Mouse (Mus musculus) gastrocnemius, adult 2 months (tissue): Measurements from ENCODE around the gene Gpr55. TPM values are rescaled to one million over a fixed set of nuclear protein-coding genes. Genes with fewer than 3 reads are reported as not detected.

Source experiments
- DNase-seq: peaks from one replicate; pipeline ENCODE4 v3.0.0; 2022
- H3K27ac ChIP-seq: fragments of 200-600 bp; 2 replicates; pipeline ENCODE4 v1.8.1; 2022; ENCODE audit warnings: mild to moderate bottlenecking
- H3K4me3 ChIP-seq: fragments of 200-600 bp; 2 replicates; pipeline ENCODE4 v1.8.1; 2022; ENCODE audit warnings: mild to moderate bottlenecking, moderate library complexity
- CTCF ChIP-seq: fragments of 200-600 bp; IDR thresholded peaks from 2 replicates; pipeline ENCODE4 v1.8.1; 2022; ENCODE audit warnings: antibody characterized with exemption, mild to moderate bottlenecking, moderate library complexity
- intact Hi-C: fragments of 180-260 bp; cut with DNase I; formaldehyde crosslinking; loops from one replicate; pipeline ENCODE4 v1.15.1; 2025
- total RNA-seq, 2 experiments: library from RNA; stranded (reverse); gene quantifications; 2 replicates each; pipeline ENCODE4 v1.2.3; 2021

Gpr55 gene
- total RNA-seq, 2 experiments from 2014 or later = not detected

DNA sequence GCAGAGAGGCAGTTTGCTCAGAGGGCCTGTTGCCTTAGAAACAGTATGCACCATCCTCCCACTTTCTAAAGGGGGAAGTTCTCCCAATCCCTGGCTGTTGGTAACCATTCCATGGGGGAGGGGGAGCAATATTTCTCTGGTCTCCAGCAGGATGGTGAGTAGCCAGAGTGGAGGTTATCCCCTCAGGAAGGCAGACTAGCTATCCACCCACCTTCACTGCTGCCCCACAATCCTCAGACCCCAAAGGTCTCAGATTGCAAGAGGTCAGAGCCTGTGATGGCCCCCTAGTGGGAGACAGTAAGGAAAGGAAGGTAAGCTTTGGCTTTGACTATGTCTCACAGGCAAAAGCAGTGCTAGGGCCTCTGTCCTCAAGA, 61.4 kb downstream of the Gpr55 start:
- intact Hi-C loops = no loop called here
- Histone ChIP-seq H3K4me3 (no peak overlapping the region), H3K27ac (peak overlapping the region; percentile 70)
- no peak for DNase-seq
- TF ChIP-seq CTCF = no peak

DNA sequence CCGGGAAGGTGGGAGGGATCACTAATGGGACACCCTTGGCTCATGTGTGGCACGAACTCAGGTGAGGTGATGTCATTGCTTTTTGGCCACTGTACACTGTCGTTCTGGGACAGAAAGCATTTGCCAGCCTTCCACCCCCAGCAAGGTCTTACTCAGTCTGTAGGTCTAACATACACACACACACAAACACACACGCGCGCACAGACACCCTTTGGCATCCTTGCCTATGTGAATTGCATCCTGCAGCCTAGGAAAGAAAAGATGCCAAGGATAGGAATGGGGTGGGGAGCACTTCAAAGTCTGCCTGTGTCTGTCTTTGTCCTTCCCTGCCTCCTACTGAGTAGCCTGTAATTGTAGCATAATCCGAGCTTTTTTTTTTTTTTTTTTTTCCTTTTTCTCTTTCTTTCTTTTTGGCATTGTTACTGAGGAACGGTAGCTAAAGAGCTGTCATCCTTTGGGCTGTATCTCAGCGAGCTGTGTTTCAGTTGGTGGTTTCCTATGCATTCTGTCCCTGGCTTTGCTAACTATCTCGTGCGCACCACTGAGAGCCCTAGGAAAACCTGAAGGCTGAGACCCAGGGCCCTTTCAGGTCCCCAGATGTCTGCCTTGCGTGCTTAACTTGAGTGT, 61.9 kb downstream of the Gpr55 start:
- TF ChIP-seq CTCF = no peak
- intact Hi-C loops = no loop called here
- Histone ChIP-seq H3K4me3 (no peak overlapping the region), H3K27ac (peak overlapping the region; percentile 70; the same call in 1 of the 2 replicates)
- no peak for DNase-seq

DNA sequence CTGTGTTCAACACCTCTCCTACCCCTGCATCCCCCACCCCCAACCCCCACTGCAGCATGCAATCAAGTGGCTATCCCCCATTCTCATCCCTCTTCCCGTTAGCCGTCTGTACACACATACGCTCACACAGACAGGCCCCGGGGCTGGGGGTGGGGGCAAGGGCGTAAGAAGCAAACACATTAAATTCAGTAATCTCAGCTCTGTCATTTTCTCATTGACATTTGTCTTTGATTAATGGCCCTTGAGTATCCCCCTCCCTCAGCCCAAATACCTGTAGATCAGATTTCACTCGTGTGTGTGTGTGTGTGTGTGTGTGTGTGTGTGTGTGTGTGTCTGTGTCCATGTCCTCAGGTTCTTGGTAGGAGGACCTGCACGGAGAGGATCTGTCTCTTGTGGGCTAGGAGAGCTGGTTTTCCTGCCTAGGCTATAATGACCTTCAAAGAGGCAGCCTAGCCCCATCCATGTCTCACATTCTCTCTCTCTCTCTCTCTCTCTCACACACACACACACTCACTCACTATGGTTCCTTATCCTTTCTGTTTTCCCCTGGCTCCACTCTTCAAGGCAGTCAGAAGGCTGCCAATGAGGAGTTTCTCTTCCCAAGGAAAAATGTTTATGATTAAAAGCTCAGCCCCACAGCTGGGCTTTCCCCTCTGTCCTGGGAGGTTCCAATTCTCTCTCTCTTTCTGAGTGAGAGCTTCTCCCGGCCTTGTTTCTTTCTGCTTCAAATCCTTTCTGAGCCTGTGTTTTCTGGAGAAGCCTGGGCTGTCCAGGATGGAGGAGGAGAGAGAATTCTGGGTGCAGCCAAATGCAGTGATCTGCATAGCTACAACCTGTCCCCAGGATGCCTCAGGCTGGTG, 62.7 kb downstream of the Gpr55 start:
- intact Hi-C loops = no loop called here
- DNase-seq = no peak
- no peak overlapping the region for H3K4me3 ChIP-seq
- H3K27ac ChIP-seq = peak overlapping the region; percentile 25; the same call in 1 of the 2 replicates
- no peak for TF ChIP-seq CTCF

DNA sequence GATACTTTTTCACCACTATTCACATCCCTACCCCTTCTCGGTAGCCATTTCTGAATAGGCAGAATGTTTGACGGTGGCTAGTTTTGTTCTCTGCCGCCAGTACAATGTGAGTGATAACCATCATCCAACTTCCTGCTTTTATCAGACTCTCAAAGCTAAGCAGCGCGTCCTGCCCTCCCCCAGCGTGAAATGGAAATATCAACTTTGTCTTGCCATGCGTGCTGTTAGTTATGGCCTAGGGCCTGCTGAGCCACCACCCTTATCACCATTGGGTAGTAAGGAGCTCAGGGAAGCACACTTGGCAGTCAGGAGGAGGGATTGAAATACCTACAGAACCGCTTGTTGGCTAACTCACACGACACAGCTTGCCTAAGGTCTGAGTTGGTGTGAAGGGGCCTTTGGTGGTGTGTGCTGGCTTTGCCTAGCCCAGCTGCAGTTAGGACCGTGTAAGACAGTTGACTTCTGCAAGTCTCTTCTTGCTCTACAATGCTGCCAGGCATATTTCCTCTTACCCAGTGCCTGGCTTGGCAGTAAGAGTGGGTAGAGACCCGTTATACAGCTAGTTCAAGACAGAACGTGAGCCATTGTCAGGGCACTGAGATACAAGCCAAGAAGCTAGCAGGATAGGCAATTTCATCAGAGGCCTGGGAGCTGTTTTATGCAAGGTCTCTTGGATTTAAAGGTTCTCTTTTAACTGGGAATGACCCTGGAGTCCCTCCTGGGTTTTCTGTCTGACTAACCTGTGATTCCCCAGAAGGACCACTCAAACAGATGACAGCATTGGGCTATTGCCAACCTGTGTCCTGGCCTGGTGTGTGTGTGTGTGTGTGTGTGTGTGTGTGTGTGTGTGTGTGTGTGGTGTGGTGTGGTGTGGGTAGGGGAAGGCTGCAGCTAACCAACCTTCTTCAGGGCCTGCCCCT, 63.8 kb downstream of the Gpr55 start:
- intact Hi-C loops = no loop called here
- DNase-seq = no peak
- peak overlapping the region; percentile 3; the same call in 1 of the 2 replicates for H3K4me3 ChIP-seq

DNA sequence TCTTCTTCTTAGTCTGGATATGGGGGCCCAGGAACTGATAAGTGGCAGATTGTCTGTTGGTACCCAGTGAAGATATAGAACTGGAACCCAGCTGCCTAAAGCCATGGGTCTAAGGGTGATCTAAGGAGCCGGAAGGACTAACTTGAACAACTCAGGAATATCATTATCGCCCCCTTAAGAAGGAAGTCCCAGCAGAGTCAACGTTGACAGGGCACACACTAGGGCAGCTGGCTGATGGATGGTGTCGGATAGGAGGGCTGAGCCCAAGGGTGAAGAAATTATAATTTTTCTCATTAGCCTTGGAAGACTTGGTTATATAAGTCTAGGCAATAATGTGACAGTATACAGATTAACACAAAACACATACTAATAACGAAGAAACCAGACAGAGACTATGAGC, 64.7 kb downstream of the Gpr55 start:
- intact Hi-C loops = no loop called here
- no peak for TF ChIP-seq CTCF
- peak overlapping the region; percentile 85 for H3K27ac ChIP-seq
- DNase-seq = no peak
- peak overlapping the region; percentile 78 for H3K4me3 ChIP-seq

More for the DNA sequence above, 63.8 kb downstream of the Gpr55 start:
- H3K27ac ChIP-seq = peak overlapping the region; percentile 51; the same call in 1 of the 2 replicates
- no peak for TF ChIP-seq CTCF

DNA sequence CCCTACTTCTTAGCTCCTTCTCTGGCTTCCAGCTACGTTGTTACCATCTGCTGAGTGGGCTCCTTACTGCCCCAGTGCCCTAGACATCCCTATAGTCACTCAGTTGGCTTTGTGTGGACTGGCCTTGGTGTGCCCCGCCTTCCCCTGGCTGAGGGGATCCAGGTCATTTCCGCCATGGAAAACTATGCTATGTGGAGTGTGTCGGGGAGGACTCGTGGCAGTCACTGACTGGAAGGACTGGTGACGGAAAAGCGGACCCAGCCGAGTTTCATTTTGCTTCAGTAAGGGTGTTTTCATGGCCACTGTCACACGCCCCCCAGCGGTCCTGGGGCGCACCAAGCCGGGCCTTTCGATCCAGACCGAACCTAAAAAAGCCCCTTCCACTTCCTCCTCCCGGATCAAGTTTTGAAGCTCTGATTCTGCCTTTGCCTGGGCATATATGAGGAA, 65.4 kb downstream of the Gpr55 start:
- intact Hi-C loops = no loop called here
- peak; percentile 54 for TF ChIP-seq CTCF
- DNase-seq = peak; percentile 54
- Histone ChIP-seq H3K27ac (peak overlapping the region; percentile 85), H3K4me3 (peak overlapping the region; percentile 78)

DNA sequence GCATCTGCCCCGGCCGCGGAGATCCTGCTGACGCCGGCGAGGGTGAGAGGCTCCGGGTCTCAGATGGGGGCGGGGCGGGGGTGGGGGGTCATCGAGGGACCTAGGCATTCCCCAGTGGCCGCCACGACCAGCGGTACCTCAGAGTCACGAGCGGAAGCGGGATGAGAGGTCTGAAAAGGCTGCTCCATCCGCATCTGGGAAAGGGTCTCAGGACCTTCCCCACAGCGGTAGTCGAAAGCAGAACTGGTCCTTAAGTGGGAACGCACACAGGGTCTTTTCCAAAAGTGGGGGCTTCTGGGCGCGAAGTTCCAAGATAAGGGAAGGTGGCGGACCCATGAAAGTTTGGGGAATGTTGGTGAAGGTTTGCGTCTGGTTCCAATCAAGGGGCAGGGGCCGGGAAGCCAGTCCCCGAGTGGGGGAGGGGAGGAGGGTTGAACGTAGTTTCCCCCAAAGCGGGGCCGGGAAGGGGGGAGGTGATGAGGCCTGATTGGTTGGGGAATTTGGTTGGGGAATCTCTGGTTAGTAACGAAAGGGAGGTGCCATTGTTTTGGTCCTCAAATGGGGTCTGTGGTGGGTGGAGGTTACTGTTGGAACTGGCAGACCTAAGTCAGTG, 66.0 kb downstream of the Gpr55 start:
- peak; percentile 30 for DNase-seq
- Histone ChIP-seq H3K27ac (peak overlapping the region; percentile 85), H3K4me3 (peak overlapping the region; percentile 78)
- no peak for TF ChIP-seq CTCF
- intact Hi-C loops = no loop called here

DNA sequence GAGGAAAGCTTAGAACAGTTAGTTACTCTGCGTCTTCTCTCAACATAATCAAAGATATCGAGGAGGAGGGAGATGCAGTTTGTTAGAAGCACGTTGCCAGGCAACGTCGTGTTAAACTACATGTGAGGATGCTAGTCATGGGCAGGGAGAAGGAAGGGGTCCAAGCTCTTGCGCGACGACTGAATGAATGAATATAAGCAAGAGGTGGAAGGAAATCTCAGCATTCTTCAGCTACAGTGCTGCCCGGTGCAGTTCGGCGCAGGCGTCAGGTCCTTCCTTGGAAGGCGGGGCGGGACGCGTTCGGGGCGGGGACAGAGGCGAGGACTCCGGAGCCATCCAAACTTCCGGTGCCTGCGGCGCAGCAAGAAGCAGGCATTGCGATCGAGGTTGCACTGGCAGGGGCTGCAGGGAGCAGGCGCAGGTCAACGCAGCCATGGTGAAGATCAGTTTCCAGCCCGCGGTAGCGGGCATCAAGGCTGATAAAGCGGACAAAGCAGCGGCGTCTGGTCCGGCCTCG, 66.5 kb downstream of the Gpr55 start, which contains the start of gene Itm2c:
TSS of gene Itm2c (plus strand) at position 51 of the 517 bp plus-strand sequence.
- intact Hi-C loops = no loop called here
- no peak for TF ChIP-seq CTCF
- Histone ChIP-seq H3K27ac (peak within 1 kb of the TSS; percentile 85), H3K4me3 (peak within 1 kb of the TSS; percentile 78)
- DNase-seq = peak; percentile 92

Other genes with a start within 250 kb of the Gpr55 start
- under 1 TPM in 1 of 2 experiments, not detected in 1; 0.15 TPM for gene A630001G21Rik, start 182.4 kb downstream of the Gpr55 start, total RNA-seq
- 100 to 1,000 TPM; 191 to 193 TPM for gene Cab39, start 167.6 kb downstream of the Gpr55 start, total RNA-seq
- 10 to 100 TPM; 22.3 to 23.1 TPM for gene Itm2c, start 66.7 kb downstream of the Gpr55 start, total RNA-seq
- under 1 TPM in 1 of 2 experiments, not detected in 1; 0.36 TPM for gene 4933407L21Rik, start 32.5 kb downstream of the Gpr55 start, total RNA-seq
- gene Spata3, start 55.8 kb upstream of the Gpr55 start, total RNA-seq = not detected
- gene 2810459M11Rik, start 84.9 kb upstream of the Gpr55 start, total RNA-seq = under 1 TPM in 1 of 2 experiments, not detected in 1; 0.10 TPM
- 100 to 1,000 TPM; 111 to 140 TPM for gene Psmd1, start 103.4 kb upstream of the Gpr55 start, total RNA-seq
- gene Htr2b, start 151.0 kb upstream of the Gpr55 start, total RNA-seq = not detected
- under 1 TPM in 1 of 2 experiments, not detected in 1; 0.97 TPM for gene Gm21972, start 172.6 kb upstream of the Gpr55 start, total RNA-seq
- gene Armc9, start 193.8 kb upstream of the Gpr55 start, total RNA-seq = 1 to 10 TPM; 2.0 to 2.1 TPM